Mouse (Mus musculus) heart, adult 8-10 months (tissue): ENCODE measurements around the gene Alas2. TPM values are rescaled to one million over a fixed set of nuclear protein-coding genes. Genes with fewer than 3 reads are reported as not detected.

ENCODE experiments used
- microRNA-seq: library from miRNA; unstranded; fragments of <30 nt; microRNA quantifications from one replicate; pipeline ENCODE4 v1.2.0, GENCODE M21; 2022
- total RNA-seq, 4 experiments: library from RNA; stranded (reverse); gene quantifications; 2 replicates each; pipeline ENCODE4 v1.2.4; 2022

The Alas2 gene
- total RNA-seq, 4 experiments from 2014 or later, result 20.9 to 126 (median 34.0) TPM

Small RNA genes within 50 kb of the gene (microRNA-seq; reads per million reads assigned to microRNA genes)
- not detected for gene Mir3620

Other genes starting within 250 kb of the Alas2 start
- gene Tmem29, start 88.2 kb upstream of the Alas2 start, total RNA-seq, result 1 to 10 TPM; 3.8 to 4.5 (median 4.3) TPM
- 10 to 100 TPM in 3 of 4 experiments, 1 to 10 TPM in 1; 8.7 to 25.6 (median 15.1) TPM for gene Pfkfb1, start 40.9 kb downstream of the Alas2 start, total RNA-seq
- gene Apex2, start 42.5 kb downstream of the Alas2 start, total RNA-seq, result 10 to 100 TPM in 1 of 4 experiments, 1 to 10 TPM in 3; 5.8 to 10.2 (median 9.1) TPM
- gene Tro, start 110.2 kb downstream of the Alas2 start, total RNA-seq, result 1 to 10 TPM in 1 of 4 experiments, under 1 TPM in 3; 0.44 to 1.0 (median 0.54) TPM